Mouse (Mus musculus): ENCODE measurements around the gene Hist1h2ad. TPM values are rescaled to one million over a fixed set of nuclear protein-coding genes. Genes with fewer than 3 reads are reported as not detected.
A peak's percentile ranks its signal among the peaks of the same experiment; 100 is the strongest.

Gene Hist1h2ad
- total and polyA plus RNA-seq, 3 experiments = 13.2 to 744 TPM; not detected in 1

DNA sequence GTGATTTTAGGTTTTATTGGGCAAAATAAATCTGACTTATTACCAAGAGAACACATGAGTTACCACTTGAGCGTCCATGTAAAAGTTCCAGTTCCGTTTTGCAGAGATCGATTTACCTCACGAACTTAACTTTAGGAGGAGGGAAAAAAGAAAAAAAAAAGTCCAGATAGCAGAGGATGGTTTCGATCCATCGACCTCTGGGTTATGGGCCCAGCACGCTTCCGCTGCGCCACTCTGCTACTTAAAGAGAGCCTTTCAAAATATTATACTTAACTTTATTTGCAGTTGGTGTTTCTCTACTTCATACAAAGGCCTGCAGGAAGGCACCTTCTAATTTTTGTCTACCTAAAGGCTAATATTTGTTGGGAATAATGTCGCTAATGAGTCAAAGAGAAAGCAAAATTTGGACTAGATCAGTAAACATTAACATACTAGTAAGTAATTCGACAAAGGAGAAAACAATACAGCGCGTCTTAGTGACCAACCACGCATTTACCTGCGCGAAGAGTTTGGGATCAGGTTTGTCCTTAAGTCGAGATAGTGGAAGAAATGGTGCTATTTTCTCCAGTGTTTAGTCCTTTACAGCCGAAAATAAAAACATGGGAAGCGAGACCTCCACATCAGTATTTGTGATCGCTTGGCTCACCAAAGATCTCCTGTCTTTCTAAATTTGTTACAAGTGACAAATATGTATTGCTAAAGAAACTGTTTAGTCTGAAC is 43.8 kb upstream of the Hist1h2ad start:
- peak overlapping the region; percentile 58 to 67 (median 67) for H3K4me3 ChIP-seq (replicated peaks in 1 of 3; ENCODE audit: low read depth in 2 of 3, low read length in 2 of 3, poor library complexity in 1 of 3)
- no peaks in the 10 kb centered on the region for H3K79me2 ChIP-seq (replicated peaks; ENCODE audit: control insufficient read depth, extremely low read depth, insufficient read depth, poor library complexity, severe bottlenecking)
- peak overlapping the region; percentile 89 for H3K9ac ChIP-seq (ENCODE audit: insufficient read depth, low read depth)
- DNase-seq (ENCODE audit: extremely low read depth) = peak; percentile 70
- peak overlapping the region; percentile 74 for H3K27ac ChIP-seq (ENCODE audit: insufficient read depth, low read depth)
- H3K4me2 ChIP-seq (ENCODE audit: insufficient read depth, low read depth, poor library complexity, severe bottlenecking) = peak overlapping the region; percentile 80
- TF ChIP-seq HCFC1 (IDR thresholded peaks at IDR 0.05; ENCODE audit: low read depth, low read length) = peak; percentile 42; the same call in 1 of the 2 replicates
- peak; percentile 74; the same call in 1 of the 2 replicates for TF ChIP-seq KAT2A (IDR thresholded peaks at IDR 0.05; ENCODE audit: insufficient replicate concordance, low read length)
- no peak for TF ChIP-seq PAX5 (IDR thresholded peaks at IDR 0.05; ENCODE audit: low read length)
- TF ChIP-seq E2F4 (IDR thresholded peaks at IDR 0.05; ENCODE audit: insufficient replicate concordance, low read depth, low read length) = peak; percentile 92
- peak; percentile 82 for TF ChIP-seq ZNF384 (IDR thresholded peaks at IDR 0.05; ENCODE audit: low read depth, low read length)
- no peak for TF ChIP-seq POLR2AphosphoS2 (IDR thresholded peaks at IDR 0.05; ENCODE audit: low read depth, low read length)
- TF ChIP-seq SIN3A (IDR thresholded peaks at IDR 0.05; ENCODE audit: low read length) = 0 out of 2 replicates have a peak, but pooled peaks have one; percentile 53
- no peak for TF ChIP-seq RAD21 (IDR thresholded peaks at IDR 0.05; ENCODE audit: low read depth, low read length)
- peak; percentile 62; the same call in 1 of the 2 replicates for TF ChIP-seq NRF1 (IDR thresholded peaks at IDR 0.05; ENCODE audit: low read depth, low read length)
- peak; percentile 73; the same call in 1 of the 2 replicates for TF ChIP-seq MYC (IDR thresholded peaks at IDR 0.05; ENCODE audit: low read depth, low read length)
- peak; percentile 37; the same call in 1 of the 2 replicates for TF ChIP-seq EP300 (IDR thresholded peaks at IDR 0.05; ENCODE audit: low read length)
- TF ChIP-seq GABPA (IDR thresholded peaks at IDR 0.05; ENCODE audit: insufficient replicate concordance, low read depth, low read length) = no peak
- TF ChIP-seq ELF1 (IDR thresholded peaks at IDR 0.05; ENCODE audit: low read depth, low read length) = peak; percentile 98
- TF ChIP-seq MAFK (IDR thresholded peaks at IDR 0.05; ENCODE audit: insufficient replicate concordance, low read length) = peak; percentile 95
- TF ChIP-seq TBP (conservative IDR thresholded peaks at IDR 0.05; ENCODE audit: low read depth, low read length) = peak; percentile 100
- in situ Hi-C loops (cut with MboI; ENCODE audit: low pct_ligation_motif_present, low pct_unique_long_range_greater_than_20kb, low sequenced_read_pairs) (no loop called here), dilution Hi-C loops (cut with MboI; ENCODE audit: extremely low pct_ligation_motif_present, extremely low pct_unique_long_range_greater_than_20kb, low sequenced_read_pairs) (no loop called here)
- no peaks in the 10 kb centered on the region for H3K9me3 ChIP-seq (replicated peaks; ENCODE audit: low read length)
- H3K27me3 ChIP-seq (replicated peaks) = no peaks in the 10 kb centered on the region
- H3K36me3 ChIP-seq (replicated peaks in 1 of 2; ENCODE audit: control insufficient read depth in 1 of 2, insufficient read depth in 1 of 2, low read length in 1 of 2) = no peaks in the 10 kb centered on the region
- H3K4me1 ChIP-seq (ENCODE audit: control insufficient read depth in 1 of 2, insufficient read depth in 2 of 2) = peaks cover 7 to 32% of the 10 kb centered on the region in 2 experiments

DNA sequence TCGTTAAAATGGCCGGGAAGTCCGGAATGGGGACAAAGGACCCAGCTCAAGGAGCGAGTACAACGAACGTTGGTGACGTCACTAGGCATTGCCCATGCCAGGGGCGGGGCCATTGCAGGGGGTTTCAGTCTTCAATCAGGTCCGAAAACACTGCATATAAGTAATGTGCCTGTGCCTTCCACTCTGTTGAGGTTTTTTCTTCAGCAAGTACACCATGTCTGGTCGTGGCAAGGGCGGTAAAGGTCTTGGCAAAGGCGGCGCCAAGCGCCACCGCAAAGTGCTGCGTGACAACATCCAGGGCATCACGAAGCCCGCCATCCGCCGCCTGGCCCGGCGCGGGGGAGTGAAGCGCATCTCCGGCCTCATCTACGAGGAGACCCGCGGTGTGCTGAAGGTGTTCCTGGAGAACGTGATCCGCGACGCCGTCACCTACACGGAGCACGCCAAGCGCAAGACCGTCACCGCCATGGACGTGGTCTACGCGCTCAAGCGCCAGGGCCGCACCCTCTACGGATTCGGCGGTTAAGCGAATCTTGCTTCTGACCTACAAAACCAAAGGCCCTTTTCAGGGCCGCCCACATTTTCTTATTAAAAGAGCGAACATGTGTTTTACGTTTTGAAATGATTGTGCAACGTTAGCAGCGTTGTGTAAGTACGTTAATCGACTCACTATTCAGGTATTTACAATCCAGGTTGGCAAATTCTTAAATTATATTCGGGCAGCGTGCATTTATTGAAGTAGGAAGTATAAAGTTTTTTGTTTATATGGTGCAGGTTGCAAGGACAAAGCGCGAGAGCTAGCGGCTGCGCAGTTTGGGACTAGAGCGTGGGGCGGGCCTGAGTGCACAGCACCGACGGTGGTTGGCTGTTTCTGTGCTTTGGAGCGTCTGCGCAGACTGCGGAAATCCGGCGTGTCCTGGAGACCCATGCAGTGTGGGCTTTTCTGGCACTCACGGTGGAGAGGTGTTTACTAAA is 43.0 kb upstream of the Hist1h2ad start, which contains the start of gene Hist1h4h:
TSS of gene Hist1h4h (plus strand) at position 150 of the 975 bp plus-strand sequence.
- dilution Hi-C loops (cut with MboI; ENCODE audit: extremely low pct_ligation_motif_present, extremely low pct_unique_long_range_greater_than_20kb, low sequenced_read_pairs) (no loop called here), in situ Hi-C loops (cut with MboI; ENCODE audit: low pct_ligation_motif_present, low pct_unique_long_range_greater_than_20kb, low sequenced_read_pairs) (no loop called here)
- peak within 1 kb of the TSS; percentile 74 for H3K27ac ChIP-seq (ENCODE audit: insufficient read depth, low read depth)
- no peaks in the 10 kb centered on the region for H3K27me3 ChIP-seq (replicated peaks)
- H3K36me3 ChIP-seq (replicated peaks in 1 of 2; ENCODE audit: control insufficient read depth in 1 of 2, insufficient read depth in 1 of 2, low read length in 1 of 2) = no peaks in the 10 kb centered on the region
- H3K9me3 ChIP-seq (replicated peaks; ENCODE audit: low read length) = no peaks in the 10 kb centered on the region
- peak within 1 kb of the TSS; percentile 87 for H3K4me2 ChIP-seq (ENCODE audit: insufficient read depth, low read depth, poor library complexity, severe bottlenecking)
- peak; percentile 97 for DNase-seq (ENCODE audit: extremely low read depth)
- peaks cover 7 to 28% of the 10 kb centered on the region in 2 experiments for H3K4me1 ChIP-seq (ENCODE audit: control insufficient read depth in 1 of 2, insufficient read depth in 2 of 2)
- peak within 1 kb of the TSS; percentile 98 for H3K9ac ChIP-seq (ENCODE audit: insufficient read depth, low read depth)
- H3K4me3 ChIP-seq (replicated peaks in 1 of 3; ENCODE audit: low read depth in 2 of 3, low read length in 2 of 3, poor library complexity in 1 of 3) = peak within 1 kb of the TSS; percentile 58 to 69 (median 67)
- no peaks in the 10 kb centered on the region for H3K79me2 ChIP-seq (replicated peaks; ENCODE audit: control insufficient read depth, extremely low read depth, insufficient read depth, poor library complexity, severe bottlenecking)
- TF ChIP-seq RAD21 (IDR thresholded peaks at IDR 0.05; ENCODE audit: low read depth, low read length) (no peak), MAFK (IDR thresholded peaks at IDR 0.05; ENCODE audit: insufficient replicate concordance, low read length) (0 out of 2 replicates have a peak, but pooled peaks have one; percentile 58), RCOR1 (conservative IDR thresholded peaks at IDR 0.05; ENCODE audit: low read depth, low read length) (peak; percentile 97), ELF1 (IDR thresholded peaks at IDR 0.05; ENCODE audit: low read depth, low read length) (peak; percentile 94), ZC3H11A (IDR thresholded peaks at IDR 0.05; ENCODE audit: low read depth, low read length) (no peak), MEF2A (IDR thresholded peaks at IDR 0.05; ENCODE audit: borderline replicate concordance, low read depth, low read length) (peak; percentile 60), SIN3A (IDR thresholded peaks at IDR 0.05; ENCODE audit: low read length) (peak; percentile 95), HCFC1 (IDR thresholded peaks at IDR 0.05; ENCODE audit: low read depth, low read length) (peak; percentile 84), JUN (IDR thresholded peaks at IDR 0.05; ENCODE audit: insufficient read depth, low read depth, low read length) (peak; percentile 60), USF2 (conservative IDR thresholded peaks at IDR 0.05; ENCODE audit: low read depth, low read length) (peak; percentile 12; the same call in 1 of the 2 replicates), UBTF (IDR thresholded peaks at IDR 0.05; ENCODE audit: low read depth, low read length) (no peak; the same call in 1 of the 2 replicates), TCF12 (IDR thresholded peaks at IDR 0.05; ENCODE audit: low read depth, low read length) (peak; percentile 89), POLR2A (IDR thresholded peaks at IDR 0.05; ENCODE audit: low read depth, low read length) (peak; percentile 97), JUND (conservative IDR thresholded peaks at IDR 0.05; ENCODE audit: low read depth, low read length) (0 out of 2 replicates have a peak, but pooled peaks have one; percentile 20), ZNF384 (IDR thresholded peaks at IDR 0.05; ENCODE audit: low read depth, low read length) (peak; percentile 81), MYC (IDR thresholded peaks at IDR 0.05; ENCODE audit: low read depth, low read length) (peak; percentile 70), KAT2A (IDR thresholded peaks at IDR 0.05; ENCODE audit: insufficient replicate concordance, low read length) (0 out of 2 replicates have a peak, but pooled peaks have one; percentile 66), MAZ (IDR thresholded peaks at IDR 0.05; ENCODE audit: low read depth, low read length) (peak; percentile 76)

All from CH12.LX (cell line).